Mouse (Mus musculus): Measurements from ENCODE around the gene Arl5c. TPM values are rescaled to one million over a fixed set of nuclear protein-coding genes. Genes with fewer than 3 reads are reported as not detected.

Gene Arl5c
- polyA plus RNA-seq, 1 experiment from 2014 or later, result 9.8 TPM

DNA sequence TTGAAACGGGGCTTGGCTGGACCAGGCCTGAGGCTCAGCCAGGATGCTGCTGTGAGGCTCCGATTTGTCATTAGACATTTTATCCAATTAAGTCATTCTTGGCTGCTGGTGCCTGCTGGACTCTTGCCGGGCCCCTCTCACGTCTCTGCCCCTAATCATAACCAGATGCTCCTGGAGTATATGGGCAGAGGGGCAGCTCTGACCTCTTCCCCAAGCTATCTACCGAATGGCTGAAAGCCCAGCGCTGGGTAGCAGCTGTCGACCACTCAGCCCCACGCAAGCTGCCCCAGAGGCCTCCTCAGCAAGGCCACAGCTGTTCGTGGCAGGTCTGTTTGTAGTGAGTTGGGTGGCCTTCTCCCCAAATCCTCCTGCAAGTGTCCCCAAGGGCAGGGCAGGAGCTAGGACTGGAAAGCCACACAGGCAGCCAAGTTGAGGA is 15.4 kb downstream of the Arl5c start:
- Histone ChIP-seq H3K36me3 (ENCODE audit: control insufficient read depth, insufficient read depth, low read length) (no peaks in the 10 kb centered on the region), H3K4me3 (ENCODE audit: low read depth, low read length) (no peak overlapping the region), H3K4me1 (replicated peaks; ENCODE audit: control insufficient read depth, insufficient read depth) (no peaks in the 10 kb centered on the region), H3K9me3 (ENCODE audit: control insufficient read depth, low read length) (no peaks in the 10 kb centered on the region), H3K27ac (replicated peaks) (no peak overlapping the region), H3K9ac (ENCODE audit: low read length) (no peak overlapping the region), H3K27me3 (ENCODE audit: control insufficient read depth, insufficient read depth, low read length) (no peaks in the 10 kb centered on the region), H3K4me2 (replicated peaks; ENCODE audit: low read depth) (no peak overlapping the region)
- 50% methylated on average over 9 of the region's 9 CpGs for WGBS
- ATAC-seq (ENCODE audit: low FRiP score, low TSS enrichment) (no peak; the same call in 1 of the 2 replicates), DNase-seq (ENCODE audit: low spot score) (no peak)
- TF ChIP-seq EP300 (optimal IDR thresholded peaks at IDR 0.05), result no peak
- TF ChIP-seq CTCF (IDR thresholded peaks at IDR 0.05; ENCODE audit: low read depth), result no peak

- DNase-seq (ENCODE audit: low spot score), result no peak
- ATAC-seq (ENCODE audit: low FRiP score, low TSS enrichment), result no peak; the same call in 1 of the 2 replicates
- H3K27me3 ChIP-seq (ENCODE audit: control insufficient read depth, insufficient read depth, low read length), result no peaks in the 10 kb centered on the region
- 59% methylated on average over 10 of the region's 10 CpGs for WGBS
- no peak for TF ChIP-seq EP300 (optimal IDR thresholded peaks at IDR 0.05)
- no peak for TF ChIP-seq CTCF (IDR thresholded peaks at IDR 0.05; ENCODE audit: low read depth)
- no peaks in the 10 kb centered on the region for H3K9me3 ChIP-seq (ENCODE audit: control insufficient read depth, low read length)
- H3K27ac ChIP-seq (replicated peaks), result no peak overlapping the region
- no peaks in the 10 kb centered on the region for H3K4me1 ChIP-seq (replicated peaks; ENCODE audit: control insufficient read depth, insufficient read depth)
- no peak overlapping the region for H3K4me3 ChIP-seq (ENCODE audit: low read depth, low read length)
- H3K36me3 ChIP-seq (ENCODE audit: control insufficient read depth, insufficient read depth, low read length), result no peaks in the 10 kb centered on the region
- H3K4me2 ChIP-seq (replicated peaks; ENCODE audit: low read depth), result no peak overlapping the region
- no peak overlapping the region for H3K9ac ChIP-seq (ENCODE audit: low read length)
Observed at GRCm38 (mm10) chr11:97979824-97980495, 16.0 kb downstream of the Arl5c start.

GRCm38 (mm10) chr11:97978392-97978791 is 17.6 kb downstream of the Arl5c start:
- Histone ChIP-seq H3K27ac (replicated peaks) (no peak overlapping the region), H3K4me3 (ENCODE audit: low read depth, low read length) (no peak overlapping the region), H3K4me2 (replicated peaks; ENCODE audit: low read depth) (no peak overlapping the region), H3K9me3 (ENCODE audit: control insufficient read depth, low read length) (no peaks in the 10 kb centered on the region), H3K36me3 (ENCODE audit: control insufficient read depth, insufficient read depth, low read length) (no peaks in the 10 kb centered on the region), H3K9ac (ENCODE audit: low read length) (no peak overlapping the region), H3K4me1 (replicated peaks; ENCODE audit: control insufficient read depth, insufficient read depth) (no peaks in the 10 kb centered on the region), H3K27me3 (ENCODE audit: control insufficient read depth, insufficient read depth, low read length) (no peaks in the 10 kb centered on the region)
- WGBS, result 84% methylated on average over 13 of the region's 13 CpGs
- ATAC-seq (ENCODE audit: low FRiP score, low TSS enrichment), result no peak
- DNase-seq (ENCODE audit: low spot score), result no peak
- no peak for TF ChIP-seq CTCF (IDR thresholded peaks at IDR 0.05; ENCODE audit: low read depth)
- TF ChIP-seq EP300 (optimal IDR thresholded peaks at IDR 0.05), result no peak

- no peak overlapping the region for H3K27ac ChIP-seq (replicated peaks)
- DNase-seq (ENCODE audit: low spot score), result no peak
- H3K9ac ChIP-seq (ENCODE audit: low read length), result no peak overlapping the region
- H3K4me2 ChIP-seq (replicated peaks; ENCODE audit: low read depth), result no peak overlapping the region
- no peak for ATAC-seq (ENCODE audit: low FRiP score, low TSS enrichment)
- no peaks in the 10 kb centered on the region for H3K9me3 ChIP-seq (ENCODE audit: control insufficient read depth, low read length)
- H3K4me1 ChIP-seq (replicated peaks; ENCODE audit: control insufficient read depth, insufficient read depth), result no peaks in the 10 kb centered on the region
- no peak for TF ChIP-seq CTCF (IDR thresholded peaks at IDR 0.05; ENCODE audit: low read depth)
- no peak for TF ChIP-seq EP300 (optimal IDR thresholded peaks at IDR 0.05)
- no peaks in the 10 kb centered on the region for H3K27me3 ChIP-seq (ENCODE audit: control insufficient read depth, insufficient read depth, low read length)
- no peaks in the 10 kb centered on the region for H3K36me3 ChIP-seq (ENCODE audit: control insufficient read depth, insufficient read depth, low read length)
- H3K4me3 ChIP-seq (ENCODE audit: low read depth, low read length), result no peak overlapping the region
- 78% methylated on average over 5 of the region's 5 CpGs for WGBS
Observed at GRCm38 (mm10) chr11:97977797-97978196, 18.2 kb downstream of the Arl5c start.

GRCm38 (mm10) chr11:97974746-97975145 is 21.2 kb downstream of the Arl5c start:
- Histone ChIP-seq H3K4me3 (ENCODE audit: low read depth, low read length) (no peak overlapping the region), H3K4me2 (replicated peaks; ENCODE audit: low read depth) (no peak overlapping the region), H3K4me1 (replicated peaks; ENCODE audit: control insufficient read depth, insufficient read depth) (no peaks in the 10 kb centered on the region), H3K9me3 (ENCODE audit: control insufficient read depth, low read length) (no peaks in the 10 kb centered on the region), H3K9ac (ENCODE audit: low read length) (no peak overlapping the region), H3K36me3 (ENCODE audit: control insufficient read depth, insufficient read depth, low read length) (no peaks in the 10 kb centered on the region), H3K27me3 (ENCODE audit: control insufficient read depth, insufficient read depth, low read length) (no peaks in the 10 kb centered on the region), H3K27ac (replicated peaks) (no peak overlapping the region)
- no peak for ATAC-seq (ENCODE audit: low FRiP score, low TSS enrichment)
- no peak for DNase-seq (ENCODE audit: low spot score)
- TF ChIP-seq EP300 (optimal IDR thresholded peaks at IDR 0.05), result no peak
- TF ChIP-seq CTCF (IDR thresholded peaks at IDR 0.05; ENCODE audit: low read depth), result no peak
- WGBS, result 83% methylated on average over 5 of the region's 5 CpGs

DNA sequence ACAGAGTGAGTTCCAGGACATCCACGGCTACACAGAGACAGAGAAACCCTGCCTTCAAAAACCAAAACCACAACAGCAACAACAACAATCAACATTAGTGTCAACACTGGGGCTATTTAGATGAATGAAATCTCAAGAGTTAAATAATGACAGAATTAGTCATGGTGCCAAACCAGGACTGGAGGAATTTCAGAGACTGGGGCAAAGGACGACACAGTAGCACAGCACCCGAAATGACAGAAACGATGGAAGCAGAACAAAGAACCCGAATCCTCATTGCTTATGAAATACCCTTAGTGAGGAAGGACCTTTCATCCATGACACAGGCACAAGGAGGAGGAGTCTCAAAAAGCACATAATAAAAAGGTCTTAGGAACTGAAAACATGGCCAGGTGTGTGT is 21.8 kb downstream of the Arl5c start:
- no peak overlapping the region for H3K4me3 ChIP-seq (ENCODE audit: low read depth, low read length)
- 94% methylated on average over 5 of the region's 5 CpGs for WGBS
- DNase-seq (ENCODE audit: low spot score) (no peak), ATAC-seq (ENCODE audit: low FRiP score, low TSS enrichment) (no peak)
- no peak overlapping the region for H3K4me2 ChIP-seq (replicated peaks; ENCODE audit: low read depth)
- no peak overlapping the region for H3K27ac ChIP-seq (replicated peaks)
- H3K36me3 ChIP-seq (ENCODE audit: control insufficient read depth, insufficient read depth, low read length), result no peaks in the 10 kb centered on the region
- H3K9ac ChIP-seq (ENCODE audit: low read length), result no peak overlapping the region
- no peaks in the 10 kb centered on the region for H3K4me1 ChIP-seq (replicated peaks; ENCODE audit: control insufficient read depth, insufficient read depth)
- TF ChIP-seq CTCF (IDR thresholded peaks at IDR 0.05; ENCODE audit: low read depth) (no peak), EP300 (optimal IDR thresholded peaks at IDR 0.05) (no peak)
- no peaks in the 10 kb centered on the region for H3K27me3 ChIP-seq (ENCODE audit: control insufficient read depth, insufficient read depth, low read length)
- H3K9me3 ChIP-seq (ENCODE audit: control insufficient read depth, low read length), result no peaks in the 10 kb centered on the region
